Mouse (Mus musculus): ENCODE measurements around the gene Fam124b. TPM values are rescaled to one million over a fixed set of nuclear protein-coding genes. Genes with fewer than 3 reads are reported as not detected.

The Fam124b gene
- polyA plus RNA-seq, 1 experiment, result not detected

- TF ChIP-seq EP300 (IDR thresholded peaks at IDR 0.05; ENCODE audit: insufficient read depth, low read depth, low read length) (no peak), CTCF (IDR thresholded peaks at IDR 0.05; ENCODE audit: low read depth, low read length) (no peak), POLR2A (IDR thresholded peaks at IDR 0.05; ENCODE audit: insufficient read depth, low read length) (no peak)
- Histone ChIP-seq H3K4me1 (ENCODE audit: control insufficient read depth, insufficient read depth, low read length) (no peaks in the 10 kb centered on the region), H3K27me3 (ENCODE audit: control insufficient read depth, insufficient read depth, low read length, poor library complexity, severe bottlenecking) (no peaks in the 10 kb centered on the region; the same call in 1 of the 2 replicates), H3K9ac (ENCODE audit: low read depth, poor library complexity, severe bottlenecking) (no peak overlapping the region), H3K27ac (ENCODE audit: insufficient read depth, low read length) (no peak overlapping the region), H3K4me3 (ENCODE audit: low read depth, low read length) (no peak overlapping the region), H3K9me3 (replicated peaks; ENCODE audit: control insufficient read depth, insufficient read depth, low read length, poor library complexity, severe bottlenecking) (no peaks in the 10 kb centered on the region), H3K36me3 (ENCODE audit: control insufficient read depth, insufficient read depth, low read length, poor library complexity, severe bottlenecking) (no peaks in the 10 kb centered on the region)
These were observed 51.7 kb downstream of the Fam124b start for GRCm38 (mm10) chr1:80166577-80166976.

GRCm38 (mm10) chr1:80165391-80165790 lies 52.9 kb downstream of the Fam124b start:
- no peaks in the 10 kb centered on the region; the same call in 1 of the 2 replicates for H3K27me3 ChIP-seq (ENCODE audit: control insufficient read depth, insufficient read depth, low read length, poor library complexity, severe bottlenecking)
- no peak overlapping the region for H3K4me3 ChIP-seq (ENCODE audit: low read depth, low read length)
- no peak overlapping the region for H3K9ac ChIP-seq (ENCODE audit: low read depth, poor library complexity, severe bottlenecking)
- H3K4me1 ChIP-seq (ENCODE audit: control insufficient read depth, insufficient read depth, low read length), result no peaks in the 10 kb centered on the region
- no peaks in the 10 kb centered on the region for H3K36me3 ChIP-seq (ENCODE audit: control insufficient read depth, insufficient read depth, low read length, poor library complexity, severe bottlenecking)
- TF ChIP-seq EP300 (IDR thresholded peaks at IDR 0.05; ENCODE audit: insufficient read depth, low read depth, low read length) (no peak), POLR2A (IDR thresholded peaks at IDR 0.05; ENCODE audit: insufficient read depth, low read length) (no peak), CTCF (IDR thresholded peaks at IDR 0.05; ENCODE audit: low read depth, low read length) (no peak)
- no peaks in the 10 kb centered on the region for H3K9me3 ChIP-seq (replicated peaks; ENCODE audit: control insufficient read depth, insufficient read depth, low read length, poor library complexity, severe bottlenecking)
- no peak overlapping the region for H3K27ac ChIP-seq (ENCODE audit: insufficient read depth, low read length)

DNA sequence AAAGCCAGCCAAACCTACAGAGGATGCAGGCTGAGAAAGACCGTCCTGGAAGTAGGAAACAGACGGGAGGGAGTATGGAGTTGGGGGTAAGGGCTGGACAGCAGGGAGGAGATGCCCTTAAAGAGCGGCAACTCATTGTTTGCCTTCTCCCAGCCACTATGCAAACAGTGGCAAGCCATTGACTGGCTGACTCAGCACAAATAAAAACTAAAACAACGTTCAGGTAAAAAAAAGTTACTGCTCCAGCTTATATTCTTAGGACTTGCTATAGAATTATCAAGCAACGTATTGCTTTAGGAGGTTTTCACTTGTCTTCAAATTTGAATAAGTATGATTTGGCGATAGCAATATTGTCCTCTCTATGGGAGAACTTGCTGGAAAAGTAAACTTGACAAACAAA lies 55.3 kb downstream of the Fam124b start:
- Histone ChIP-seq H3K27me3 (ENCODE audit: control insufficient read depth, insufficient read depth, low read length, poor library complexity, severe bottlenecking) (no peaks in the 10 kb centered on the region), H3K4me1 (ENCODE audit: control insufficient read depth, insufficient read depth, low read length) (no peaks in the 10 kb centered on the region), H3K36me3 (ENCODE audit: control insufficient read depth, insufficient read depth, low read length, poor library complexity, severe bottlenecking) (no peaks in the 10 kb centered on the region), H3K9ac (ENCODE audit: low read depth, poor library complexity, severe bottlenecking) (no peak overlapping the region), H3K4me3 (ENCODE audit: low read depth, low read length) (no peak overlapping the region), H3K27ac (ENCODE audit: insufficient read depth, low read length) (no peak overlapping the region), H3K9me3 (replicated peaks; ENCODE audit: control insufficient read depth, insufficient read depth, low read length, poor library complexity, severe bottlenecking) (no peaks in the 10 kb centered on the region)
- no peak for TF ChIP-seq POLR2A (IDR thresholded peaks at IDR 0.05; ENCODE audit: insufficient read depth, low read length)
- no peak for TF ChIP-seq CTCF (IDR thresholded peaks at IDR 0.05; ENCODE audit: low read depth, low read length)
- no peak for TF ChIP-seq EP300 (IDR thresholded peaks at IDR 0.05; ENCODE audit: insufficient read depth, low read depth, low read length)

- H3K4me3 ChIP-seq (ENCODE audit: low read depth, low read length), result no peak overlapping the region
- no peaks in the 10 kb centered on the region for H3K36me3 ChIP-seq (ENCODE audit: control insufficient read depth, insufficient read depth, low read length, poor library complexity, severe bottlenecking)
- TF ChIP-seq CTCF (IDR thresholded peaks at IDR 0.05; ENCODE audit: low read depth, low read length), result no peak
- H3K27me3 ChIP-seq (ENCODE audit: control insufficient read depth, insufficient read depth, low read length, poor library complexity, severe bottlenecking), result no peaks in the 10 kb centered on the region
- H3K9me3 ChIP-seq (replicated peaks; ENCODE audit: control insufficient read depth, insufficient read depth, low read length, poor library complexity, severe bottlenecking), result no peaks in the 10 kb centered on the region
- no peak overlapping the region for H3K27ac ChIP-seq (ENCODE audit: insufficient read depth, low read length)
- no peak overlapping the region for H3K9ac ChIP-seq (ENCODE audit: low read depth, poor library complexity, severe bottlenecking)
- H3K4me1 ChIP-seq (ENCODE audit: control insufficient read depth, insufficient read depth, low read length), result no peaks in the 10 kb centered on the region
These were observed 58.7 kb downstream of the Fam124b start for GRCm38 (mm10) chr1:80159586-80159985.

- no peak for TF ChIP-seq POLR2A (IDR thresholded peaks at IDR 0.05; ENCODE audit: insufficient read depth, low read length)
- no peak for TF ChIP-seq CTCF (IDR thresholded peaks at IDR 0.05; ENCODE audit: low read depth, low read length)
- TF ChIP-seq EP300 (IDR thresholded peaks at IDR 0.05; ENCODE audit: insufficient read depth, low read depth, low read length), result no peak
- Histone ChIP-seq H3K36me3 (ENCODE audit: control insufficient read depth, insufficient read depth, low read length, poor library complexity, severe bottlenecking) (no peaks in the 10 kb centered on the region), H3K4me3 (ENCODE audit: low read depth, low read length) (no peak overlapping the region), H3K27me3 (ENCODE audit: control insufficient read depth, insufficient read depth, low read length, poor library complexity, severe bottlenecking) (no peaks in the 10 kb centered on the region; the same call in 1 of the 2 replicates), H3K9ac (ENCODE audit: low read depth, poor library complexity, severe bottlenecking) (no peak overlapping the region), H3K9me3 (replicated peaks; ENCODE audit: control insufficient read depth, insufficient read depth, low read length, poor library complexity, severe bottlenecking) (no peaks in the 10 kb centered on the region), H3K4me1 (ENCODE audit: control insufficient read depth, insufficient read depth, low read length) (no peaks in the 10 kb centered on the region), H3K27ac (ENCODE audit: insufficient read depth, low read length) (no peak overlapping the region)
These were observed 63.4 kb downstream of the Fam124b start for GRCm38 (mm10) chr1:80154902-80155301.

GRCm38 (mm10) chr1:80153125-80153716 lies 65.1 kb downstream of the Fam124b start:
- Histone ChIP-seq H3K9ac (ENCODE audit: low read depth, poor library complexity, severe bottlenecking) (no peak overlapping the region), H3K27me3 (ENCODE audit: control insufficient read depth, insufficient read depth, low read length, poor library complexity, severe bottlenecking) (no peaks in the 10 kb centered on the region; the same call in 1 of the 2 replicates), H3K4me3 (ENCODE audit: low read depth, low read length) (no peak overlapping the region), H3K36me3 (ENCODE audit: control insufficient read depth, insufficient read depth, low read length, poor library complexity, severe bottlenecking) (no peaks in the 10 kb centered on the region), H3K4me1 (ENCODE audit: control insufficient read depth, insufficient read depth, low read length) (no peaks in the 10 kb centered on the region), H3K27ac (ENCODE audit: insufficient read depth, low read length) (no peak overlapping the region), H3K9me3 (replicated peaks; ENCODE audit: control insufficient read depth, insufficient read depth, low read length, poor library complexity, severe bottlenecking) (peaks cover 3% of the 10 kb centered on the region)
- TF ChIP-seq POLR2A (IDR thresholded peaks at IDR 0.05; ENCODE audit: insufficient read depth, low read length) (no peak), CTCF (IDR thresholded peaks at IDR 0.05; ENCODE audit: low read depth, low read length) (no peak), EP300 (IDR thresholded peaks at IDR 0.05; ENCODE audit: insufficient read depth, low read depth, low read length) (no peak)
